In genomic region chr3:95293537-95293936, GRCm38 (mm10) we compare ENCODE assay signal across 9 mouse cellular contexts. TPM values are rescaled to one million over a fixed set of nuclear protein-coding genes. Genes with fewer than 3 reads are reported as not detected.
DNase-seq lines count a peak whose midpoint lies in the region; ATAC-seq and TF ChIP-seq lines count a peak whose summit lies in the region.
"Had no signal": no experiment of that assay in that cellular context is flagged by ENCODE, and none has a peak within 500 bp of the region (broad histone marks: within the 10 kb centered on the region; RNA-seq: fewer than 3 reads in every experiment).

No protein-coding gene starts in this region.

- DNase-seq in 3134 (ENCODE audit: extremely low read depth, insufficient read length, low spot score) = peak; percentile 82
- no peak for DNase-seq in thymus, postnatal 14 days
- DNase-seq in right cerebral cortex, adult 2 months (ENCODE audit: low spot score in 2 of 2) = no peak
- no peak for DNase-seq in right cerebral cortex, postnatal 4 days

- no peak overlapping the region for H3K4me2 ChIP-seq in liver, embryonic 16.5 days (ENCODE audit: low read depth, low read length)
- H3K4me2 ChIP-seq in forebrain, embryonic 15.5 days (replicated peaks) = no peak overlapping the region
- H3K4me2 ChIP-seq: midbrain, embryonic 12.5 days had no signal

- no peak for TF ChIP-seq CTCF in C2C12 (IDR thresholded peaks at IDR 0.05; ENCODE audit: control insufficient read depth, insufficient read depth, insufficient read length)

- H3K27me3 ChIP-seq in C2C12 (ENCODE audit: control insufficient read depth, insufficient read depth, insufficient read length) = no peaks in the 10 kb centered on the region
- H3K27me3 ChIP-seq in liver, embryonic 16.5 days (ENCODE audit: control insufficient read depth, insufficient read depth, low read depth, low read length) = no peaks in the 10 kb centered on the region
- H3K27me3 ChIP-seq in forebrain, embryonic 15.5 days = no peaks in the 10 kb centered on the region
- H3K27me3 ChIP-seq: midbrain, embryonic 12.5 days had no signal

- no peak overlapping the region for H3K9ac ChIP-seq in liver, embryonic 16.5 days (ENCODE audit: low read depth, low read length)
- no peak overlapping the region for H3K9ac ChIP-seq in forebrain, embryonic 15.5 days (replicated peaks)
- H3K9ac ChIP-seq: midbrain, embryonic 12.5 days had no signal

- no peak overlapping the region for H3ac ChIP-seq in C2C12 (ENCODE audit: control insufficient read depth, insufficient read length, low read depth)

- H3K27ac ChIP-seq in liver, embryonic 16.5 days (ENCODE audit: low read length) = peak overlapping the region; percentile 28; the same call in 1 of the 2 replicates
- no peak overlapping the region for H3K27ac ChIP-seq in forebrain, embryonic 15.5 days (replicated peaks)
- H3K27ac ChIP-seq: midbrain, embryonic 12.5 days had no signal

- no peaks in the 10 kb centered on the region for H3K79me2 ChIP-seq in C2C12 (ENCODE audit: control insufficient read depth, insufficient read depth)

- H3K79me3 ChIP-seq in C2C12 (ENCODE audit: low read depth) = no peaks in the 10 kb centered on the region

- peaks cover 19% of the 10 kb centered on the region for H3K4me1 ChIP-seq in liver, embryonic 16.5 days (ENCODE audit: control insufficient read depth, low read depth, low read length)
- no peaks in the 10 kb centered on the region for H3K4me1 ChIP-seq in forebrain, embryonic 15.5 days
- H3K4me1 ChIP-seq: midbrain, embryonic 12.5 days had no signal

- WGBS in liver, embryonic 16.5 days (ENCODE audit: insufficient replicate concordance) = 15% methylated on average over 11 of the region's 11 CpGs
- WGBS in forebrain, embryonic 15.5 days = 87% methylated on average over 11 of the region's 11 CpGs

- H3K4me3 ChIP-seq in C2C12 (ENCODE audit: insufficient read depth, poor library complexity, severe bottlenecking) = no peak overlapping the region
- no peak overlapping the region for H3K4me3 ChIP-seq in liver, embryonic 16.5 days (ENCODE audit: low read depth, low read length)
- H3K4me3 ChIP-seq in forebrain, embryonic 15.5 days = no peak overlapping the region
- H3K4me3 ChIP-seq: midbrain, embryonic 12.5 days had no signal

- H3K36me3 ChIP-seq in C2C12 (ENCODE audit: control insufficient read depth, insufficient read depth) = peaks cover 54% of the 10 kb centered on the region
- peaks cover under 1% of the 10 kb centered on the region for H3K36me3 ChIP-seq in liver, embryonic 16.5 days (ENCODE audit: control insufficient read depth, insufficient read depth)
- peaks cover 43% of the 10 kb centered on the region for H3K36me3 ChIP-seq in forebrain, embryonic 15.5 days

- peak; percentile 90 for ATAC-seq in granulocyte monocyte progenitor cell, adult 5-6 weeks (replicated peaks; ENCODE audit: poor library complexity, severe bottlenecking)
- peak; percentile 35 for ATAC-seq in liver, embryonic 16.5 days (ENCODE audit: low read depth)
- no peak for ATAC-seq in forebrain, embryonic 15.5 days (replicated peaks)

- no peaks in the 10 kb centered on the region for H3K9me3 ChIP-seq in liver, embryonic 16.5 days (replicated peaks; ENCODE audit: control insufficient read depth, low read length)
- H3K9me3 ChIP-seq in forebrain, embryonic 15.5 days = no peaks in the 10 kb centered on the region
- H3K9me3 ChIP-seq: midbrain, embryonic 12.5 days had no signal

TF ChIP-seq in C2C12, 6 proteins besides CTCF, POLR2A, EP300 and RAD21:
- TF ChIP-seq FOSL1 (IDR thresholded peaks at IDR 0.05; ENCODE audit: insufficient read depth, low read length, poor library complexity, severe bottlenecking) (peak; percentile 56), MYOG (IDR thresholded peaks at IDR 0.05; ENCODE audit: control insufficient read depth, extremely low read depth, insufficient read length) (no peak), CEBPB (IDR thresholded peaks at IDR 0.05; ENCODE audit: low read depth) (peak; percentile 67), MAX (IDR thresholded peaks at IDR 0.05) (no peak), MYOD1 (IDR thresholded peaks at IDR 0.05; ENCODE audit: control insufficient read depth, insufficient read length, low read depth) (peak; percentile 90), USF1 (IDR thresholded peaks at IDR 0.05; ENCODE audit: low read depth) (no peak)

RNA-seq across cellular contexts. Expression of gene Prune1, which starts 11.7 kb away (rescaled TPM):
- 16.1 TPM for polyA plus RNA-seq in C2C12 (2012; fragmentation: generic; extraction: Trizol)
- total RNA-seq in granulocyte monocyte progenitor cell, adult 5-6 weeks (2014; fragmentation: Nextera tagmentation) = 17.8 and 25.4 TPM in 2 replicates
- 9.3 and 11.3 TPM in 2 replicates for total RNA-seq in granulocyte monocyte progenitor cell, adult 5-6 weeks (2017)
- polyA plus RNA-seq in liver, embryonic 16.5 days (2015; fragmentation: Nextera tagmentation; extraction: Ambion mirVana) = 8.8 and 9.5 TPM in 2 replicates
- 42.0 and 44.4 TPM in 2 replicates for polyA plus RNA-seq in forebrain, embryonic 15.5 days (2015; fragmentation: Nextera tagmentation; extraction: Ambion mirVana)

RNA-seq across cellular contexts. Expression of gene Mindy1, which starts 12.4 kb away (rescaled TPM):
- 43.6 TPM for polyA plus RNA-seq in C2C12 (2012; fragmentation: generic; extraction: Trizol)
- total RNA-seq in granulocyte monocyte progenitor cell, adult 5-6 weeks (2014; fragmentation: Nextera tagmentation) = 26.9 and 56.5 TPM in 2 replicates
- 22.8 and 30.0 TPM in 2 replicates for total RNA-seq in granulocyte monocyte progenitor cell, adult 5-6 weeks (2017)
- polyA plus RNA-seq in liver, embryonic 16.5 days (2015; fragmentation: Nextera tagmentation; extraction: Ambion mirVana) = 21.5 and 23.2 TPM in 2 replicates
- 46.1 and 46.2 TPM in 2 replicates for polyA plus RNA-seq in forebrain, embryonic 15.5 days (2015; fragmentation: Nextera tagmentation; extraction: Ambion mirVana)

RNA-seq across cellular contexts. Expression of gene Anxa9, which starts 13.4 kb away (rescaled TPM):
- polyA plus RNA-seq in C2C12 (2012; fragmentation: generic; extraction: Trizol) = 1.6 TPM
- 15.5 and 18.0 TPM in 2 replicates for total RNA-seq in granulocyte monocyte progenitor cell, adult 5-6 weeks (2014; fragmentation: Nextera tagmentation)
- 5.0 and 5.4 TPM in 2 replicates for total RNA-seq in granulocyte monocyte progenitor cell, adult 5-6 weeks (2017)
- 2.2 and 2.5 TPM in 2 replicates for polyA plus RNA-seq in liver, embryonic 16.5 days (2015; fragmentation: Nextera tagmentation; extraction: Ambion mirVana)
- 0.47 and 0.61 TPM in 2 replicates for polyA plus RNA-seq in forebrain, embryonic 15.5 days (2015; fragmentation: Nextera tagmentation; extraction: Ambion mirVana)

RNA-seq across cellular contexts. Expression of gene Cers2, which starts 21.1 kb away (rescaled TPM):
- polyA plus RNA-seq in C2C12 (2012; fragmentation: generic; extraction: Trizol) = 146 TPM
- total RNA-seq in granulocyte monocyte progenitor cell, adult 5-6 weeks (2014; fragmentation: Nextera tagmentation) = 193 and 213 TPM in 2 replicates
- total RNA-seq in granulocyte monocyte progenitor cell, adult 5-6 weeks (2017) = 87.8 and 88.6 TPM in 2 replicates
- 111 and 117 TPM in 2 replicates for polyA plus RNA-seq in liver, embryonic 16.5 days (2015; fragmentation: Nextera tagmentation; extraction: Ambion mirVana)
- polyA plus RNA-seq in forebrain, embryonic 15.5 days (2015; fragmentation: Nextera tagmentation; extraction: Ambion mirVana) = 96.7 and 101 TPM in 2 replicates

RNA-seq across cellular contexts. Expression of gene Bnipl, which starts 42.5 kb away (rescaled TPM):
- polyA plus RNA-seq in C2C12 (2012; fragmentation: generic; extraction: Trizol) = 0.34 TPM
- total RNA-seq in granulocyte monocyte progenitor cell, adult 5-6 weeks (2014; fragmentation: Nextera tagmentation) = 0.88 TPM in 1 of 2 replicates, not detected in the other
- not detected in 2 replicates for total RNA-seq in granulocyte monocyte progenitor cell, adult 5-6 weeks (2017)
- not detected in 2 replicates for polyA plus RNA-seq in liver, embryonic 16.5 days (2015; fragmentation: Nextera tagmentation; extraction: Ambion mirVana)
- 0.10 TPM in 1 of 2 replicates, not detected in the other for polyA plus RNA-seq in forebrain, embryonic 15.5 days (2015; fragmentation: Nextera tagmentation; extraction: Ambion mirVana)
